Mouse (Mus musculus): ENCODE results near the gene Aoah. TPM values are rescaled to one million over a fixed set of nuclear protein-coding genes. Genes with fewer than 3 reads are reported as not detected.

The Aoah gene
- total RNA-seq, 2 experiments from 2014 or later = 1.6 to 1.8 TPM

DNA sequence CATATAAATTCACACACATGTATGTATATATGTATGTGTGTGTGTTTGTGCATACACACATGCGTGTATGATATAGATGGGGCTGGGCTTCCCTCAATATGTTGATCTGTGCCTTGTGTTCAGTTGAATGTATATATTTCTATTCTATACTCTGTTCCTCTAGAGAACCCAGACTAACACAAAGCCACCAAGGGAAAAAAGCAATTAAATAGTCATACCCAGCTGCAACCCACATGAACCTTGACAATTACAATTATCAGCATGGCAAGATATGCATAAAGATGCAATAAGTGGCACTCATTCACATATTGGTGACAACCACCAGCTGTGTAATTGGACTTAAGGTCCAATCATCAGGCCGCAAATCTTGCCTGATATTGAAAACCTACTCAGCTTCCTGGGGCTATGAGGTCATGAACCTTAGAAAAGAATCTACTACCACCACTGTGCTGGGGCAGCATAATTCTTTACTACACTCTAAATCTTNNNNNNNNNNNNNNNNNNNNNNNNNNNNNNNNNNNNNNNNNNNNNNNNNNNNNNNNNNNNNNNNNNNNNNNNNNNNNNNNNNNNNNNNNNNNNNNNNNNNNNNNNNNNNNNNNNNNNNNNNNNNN, 246.8 kb downstream of the Aoah start:
- no peak for DNase-seq (ENCODE audit: low spot score in 2 of 2)

DNA sequence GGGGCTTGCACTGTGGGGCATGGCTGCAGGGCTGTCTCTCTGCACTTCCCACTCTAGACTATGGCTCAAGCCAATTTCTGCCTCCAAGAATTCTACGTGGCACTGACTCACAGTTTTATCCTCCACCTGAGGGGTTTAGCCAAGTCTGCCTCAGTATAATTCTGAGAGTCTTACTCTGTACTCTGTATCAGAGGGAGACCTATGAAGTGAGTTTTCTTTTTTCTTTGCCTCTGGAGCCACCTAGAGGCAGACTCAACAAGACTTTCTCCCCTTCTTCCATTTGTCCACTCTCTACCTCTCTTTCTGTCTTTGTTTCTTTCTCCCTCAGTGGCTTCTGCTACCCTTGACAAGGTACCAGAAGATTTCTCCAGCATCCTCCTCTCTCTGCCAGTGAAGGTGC, 256.2 kb downstream of the Aoah start:
- DNase-seq (ENCODE audit: low spot score in 2 of 2) = no peak

DNA sequence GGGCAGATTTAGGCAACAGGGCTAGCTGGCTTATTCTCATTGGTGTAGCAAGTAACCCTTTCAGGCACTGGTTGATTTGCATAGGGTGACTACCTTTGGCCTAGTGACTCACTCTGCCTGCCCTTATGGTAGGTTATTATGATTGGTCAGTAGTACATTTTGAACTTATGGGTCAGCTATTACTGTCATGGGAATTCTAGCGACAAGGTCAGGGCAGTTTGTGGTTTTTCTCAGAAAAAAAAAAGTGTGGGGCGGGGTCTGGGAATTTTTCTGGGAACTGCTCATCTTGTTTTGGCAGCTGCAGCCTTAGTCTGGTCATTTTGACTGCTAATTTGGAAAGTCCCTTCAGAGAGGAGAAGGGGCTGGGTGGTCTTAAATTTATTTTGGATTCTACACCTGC, 272.1 kb downstream of the Aoah start:
- no peak for DNase-seq (ENCODE audit: low spot score in 2 of 2)

DNA sequence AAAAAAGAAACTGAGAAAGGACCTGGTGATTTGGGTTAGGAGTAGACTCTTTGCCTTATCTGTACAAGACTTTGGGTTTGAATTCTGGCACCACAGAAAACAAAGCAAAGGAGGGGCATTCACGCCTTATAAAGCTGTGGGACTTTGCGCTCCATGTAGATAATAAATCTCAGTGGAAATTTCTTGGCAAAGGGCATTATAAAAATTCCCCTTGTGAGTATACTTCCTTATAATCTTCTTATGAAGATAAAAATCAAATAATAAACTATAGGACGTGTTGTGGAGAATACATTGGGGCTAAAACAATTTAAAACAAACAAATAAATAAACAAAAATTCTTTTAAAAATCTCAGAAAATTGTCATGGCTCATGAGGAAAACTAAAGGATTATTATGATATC, 280.9 kb downstream of the Aoah start, which contains the start of gene Olfr1370:
Gene Olfr1370 (minus strand): TSS at position 101 of the 400 bp plus-strand sequence.
- no peak for DNase-seq (ENCODE audit: low spot score in 2 of 2)

DNA sequence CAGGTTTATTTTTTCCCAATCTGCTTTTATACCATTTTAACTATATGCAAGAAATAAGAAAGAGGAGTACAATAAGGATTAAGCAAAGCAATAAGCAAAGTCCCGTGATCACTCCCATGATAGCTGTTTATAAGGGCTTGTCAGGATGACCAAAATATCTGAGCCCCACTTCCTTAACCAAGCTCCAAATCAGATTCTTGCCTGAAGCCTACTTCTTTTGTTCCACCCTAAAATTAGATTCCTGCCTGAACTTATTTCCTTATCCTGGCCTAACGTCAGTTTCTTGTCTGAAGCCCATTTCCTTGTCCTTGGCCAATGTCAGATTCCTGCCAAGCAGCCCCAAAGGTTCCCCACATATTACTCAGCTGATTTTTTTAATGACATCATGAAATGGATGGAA, 288.8 kb downstream of the Aoah start:
- DNase-seq (ENCODE audit: low spot score in 2 of 2) = no peak

Data from gastrocnemius, postnatal 4 days (tissue).